Mouse (Mus musculus): ENCODE measurements around the gene Ap5b1.

The Ap5b1 gene

DNA sequence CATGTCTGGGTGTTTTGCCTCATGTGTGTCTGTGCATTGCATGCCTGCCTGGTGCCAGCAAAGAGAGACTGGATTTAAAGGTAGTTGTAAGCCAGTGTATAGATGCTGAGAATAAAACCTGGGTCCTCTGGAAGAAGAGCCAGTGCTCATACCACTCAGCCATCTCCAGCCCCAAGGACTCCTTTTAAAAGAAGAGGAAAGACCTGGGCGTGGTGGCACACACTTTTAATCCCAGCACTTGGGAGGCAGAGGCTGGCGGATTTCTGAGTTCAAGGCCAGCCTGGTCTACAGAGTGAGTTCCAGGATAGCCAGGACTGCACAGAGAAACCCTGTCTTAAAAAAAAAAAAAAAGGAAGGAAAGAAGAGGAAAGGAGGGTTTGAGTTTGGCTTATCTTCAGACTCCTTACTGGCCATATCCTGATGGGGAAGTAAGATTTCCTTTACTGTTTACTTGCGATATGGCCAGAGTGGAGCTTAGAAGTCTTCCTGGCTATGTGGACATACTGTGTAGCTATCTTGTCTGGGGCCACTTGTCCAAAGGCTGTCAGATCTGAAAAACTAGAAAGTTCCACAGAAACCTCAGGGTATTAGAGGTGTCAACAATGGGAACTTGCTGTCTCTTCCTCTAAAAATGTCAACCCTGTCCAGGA, 45.1 kb downstream of the Ap5b1 start:
- no peak for DNase-seq

DNA sequence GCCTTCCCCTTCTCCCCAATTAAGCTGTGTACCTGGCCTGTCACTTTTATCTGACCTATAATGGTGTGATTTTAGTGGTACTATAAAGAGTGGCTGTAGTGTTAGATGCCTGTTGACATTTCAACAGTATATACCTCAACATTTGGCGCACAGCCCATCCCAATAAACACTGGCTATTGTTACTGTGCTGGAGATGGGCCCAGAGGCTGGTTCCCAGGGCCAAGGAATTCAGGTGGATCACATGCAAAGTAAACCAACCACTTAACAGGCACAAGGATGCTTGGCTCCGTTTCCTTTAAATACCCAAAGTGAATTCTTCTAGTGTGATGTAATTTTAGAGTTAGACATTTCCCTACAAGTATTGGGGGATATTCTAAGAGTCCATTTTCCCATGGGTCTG, 47.1 kb downstream of the Ap5b1 start:
- no peak for DNase-seq

DNA sequence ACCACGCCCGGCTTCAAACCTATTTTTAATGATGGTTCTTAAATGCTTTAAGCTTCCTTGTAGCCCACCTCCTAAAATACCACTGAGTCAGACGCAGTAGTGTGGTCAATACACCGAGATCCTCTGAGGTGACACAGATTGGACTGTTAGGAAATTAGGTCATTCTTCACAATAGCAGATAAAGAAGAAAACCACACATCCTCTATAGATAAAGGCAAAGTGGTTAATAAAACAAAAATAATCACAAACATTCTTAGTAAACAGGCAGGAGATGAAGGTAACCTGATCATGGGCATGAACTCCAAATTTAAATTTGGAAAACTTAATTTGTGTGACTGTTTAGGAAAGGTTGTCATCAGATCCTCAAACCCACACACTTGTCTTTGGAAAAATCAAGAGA, 52.2 kb downstream of the Ap5b1 start:
- DNase-seq = no peak
